Mouse (Mus musculus): ENCODE data around the gene Sema4b.
A peak's percentile ranks its signal among the peaks of the same experiment; 100 is the strongest.

The Sema4b gene

DNA sequence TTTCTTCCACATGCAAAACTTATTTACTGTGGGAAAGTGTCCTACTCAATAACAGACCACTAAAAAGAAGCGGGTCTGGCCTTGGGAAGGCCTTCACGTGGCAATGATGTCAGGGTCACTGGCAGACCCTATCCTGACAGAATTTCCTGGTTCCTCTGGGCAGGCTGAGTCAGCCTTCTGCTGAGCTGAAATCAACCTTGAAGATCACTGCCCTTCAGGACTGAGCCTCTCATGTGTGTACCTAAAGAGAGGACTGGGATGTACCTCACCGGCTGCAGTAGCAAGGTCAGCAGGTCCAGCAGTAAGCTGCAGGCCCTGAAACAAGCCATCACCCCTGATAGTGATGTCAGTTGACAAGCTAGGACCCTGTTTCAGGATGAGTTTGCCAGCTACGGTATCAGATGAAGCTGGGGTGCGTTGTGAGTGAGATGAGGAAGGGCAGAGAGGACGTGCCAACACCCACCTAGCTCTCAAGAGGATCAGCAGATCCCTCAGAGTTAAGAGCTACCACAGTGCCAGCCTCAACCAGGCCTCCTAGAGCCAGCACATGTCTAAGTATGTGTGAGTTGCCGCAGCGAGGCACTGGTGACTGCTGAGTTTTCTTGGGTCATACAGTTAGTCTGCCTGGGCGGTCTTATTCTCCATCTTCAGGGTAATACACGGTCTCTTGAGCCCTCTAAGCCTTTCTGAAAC, 8.5 kb upstream of the Sema4b start:
- DNase-seq = no peak

DNA sequence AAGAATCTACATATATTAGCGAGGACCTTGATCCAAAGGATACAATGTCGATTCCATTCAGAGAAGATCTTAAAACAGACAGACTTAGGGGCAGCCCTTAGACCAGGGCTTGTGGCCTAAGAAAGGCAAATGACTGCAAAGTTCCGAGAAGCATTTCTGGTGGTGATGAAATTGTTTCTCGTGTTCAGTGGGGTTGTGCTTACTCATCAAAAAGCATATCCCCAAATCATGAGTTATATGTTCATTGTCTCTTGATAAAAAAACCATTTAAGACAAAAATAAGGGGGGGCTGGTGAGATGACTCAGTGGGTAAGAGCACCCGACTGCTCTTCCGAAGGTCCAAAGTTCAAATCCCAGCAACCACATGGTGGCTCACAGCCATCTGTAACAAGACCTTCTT, 7.3 kb upstream of the Sema4b start:
- no peak for DNase-seq

DNA sequence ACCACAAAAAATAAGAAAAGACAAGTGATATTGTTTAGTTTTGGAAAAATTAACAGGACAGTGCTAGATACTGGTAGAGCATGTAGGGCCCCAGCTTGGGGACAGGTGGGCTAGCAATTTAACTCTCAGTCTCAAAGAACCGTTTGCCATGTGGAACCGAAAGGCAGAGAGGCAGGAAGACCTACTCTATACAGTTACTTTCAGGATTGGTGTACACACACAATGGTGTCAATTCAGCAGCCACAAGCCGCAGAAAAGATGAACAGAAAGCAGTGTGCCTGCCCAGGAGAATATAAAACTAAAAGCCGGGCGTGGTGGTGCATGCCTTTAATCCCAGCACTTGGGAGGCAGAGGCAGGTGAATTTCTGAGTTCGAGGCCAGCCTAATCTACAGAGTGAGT, 6.9 kb upstream of the Sema4b start:
- DNase-seq = no peak

DNA sequence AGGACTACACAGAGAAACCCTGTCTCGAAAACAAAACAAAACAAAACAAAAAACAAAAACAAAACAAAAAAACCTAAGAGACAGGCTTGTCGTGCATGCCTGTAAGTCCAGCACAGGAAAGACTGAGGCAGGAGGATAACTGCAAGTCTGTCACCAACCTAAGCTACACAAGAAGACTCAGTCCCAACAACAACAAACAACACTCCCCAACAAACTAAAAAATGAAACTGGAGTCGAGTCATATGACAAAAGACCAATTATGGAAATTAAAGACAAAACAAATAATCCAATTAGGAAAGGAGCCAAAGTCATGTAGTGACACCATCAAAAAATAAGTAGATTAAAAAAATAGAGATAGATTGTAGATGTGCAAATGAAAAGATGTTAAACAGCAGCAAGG, 6.4 kb upstream of the Sema4b start:
- DNase-seq = no peak

DNA sequence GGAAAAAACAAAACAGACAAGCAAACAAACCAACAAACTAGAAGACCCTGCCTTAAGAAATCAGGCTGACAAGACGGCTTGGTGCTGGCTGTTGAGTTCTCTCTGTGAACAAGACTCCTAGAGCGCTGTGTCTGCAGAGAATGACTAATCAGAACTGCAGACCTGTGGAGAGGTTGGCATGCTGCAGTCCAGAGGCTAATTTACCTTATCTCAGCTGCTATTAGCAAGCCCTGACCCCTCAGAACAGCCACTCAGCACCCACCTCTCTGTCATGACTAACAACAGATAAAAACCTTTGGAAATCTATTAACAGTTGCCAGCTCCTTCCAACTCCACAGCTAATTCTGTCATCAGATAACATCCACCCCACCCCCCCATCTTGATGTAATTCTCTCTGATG, 5.6 kb upstream of the Sema4b start:
- DNase-seq = no peak

DNA sequence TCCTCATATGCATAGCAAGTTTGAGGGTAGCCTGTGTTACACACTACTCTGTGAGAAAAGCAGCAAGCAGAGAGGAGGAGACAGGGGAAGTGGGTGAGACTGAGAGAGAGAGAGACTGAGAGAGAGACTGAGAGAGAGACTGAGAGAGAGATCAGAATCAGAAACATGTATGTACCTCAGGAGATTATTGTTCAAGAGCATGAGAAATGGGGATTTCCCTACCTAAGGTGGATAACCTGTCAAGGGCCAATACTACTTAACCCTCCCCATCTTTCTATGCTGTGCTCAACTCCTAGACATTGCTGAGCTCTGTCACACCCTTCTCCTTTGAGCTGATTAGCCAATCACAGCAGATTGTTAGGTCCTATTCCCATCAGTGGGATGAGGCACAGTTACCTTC, 4.5 kb upstream of the Sema4b start:
- DNase-seq = no peak

DNA sequence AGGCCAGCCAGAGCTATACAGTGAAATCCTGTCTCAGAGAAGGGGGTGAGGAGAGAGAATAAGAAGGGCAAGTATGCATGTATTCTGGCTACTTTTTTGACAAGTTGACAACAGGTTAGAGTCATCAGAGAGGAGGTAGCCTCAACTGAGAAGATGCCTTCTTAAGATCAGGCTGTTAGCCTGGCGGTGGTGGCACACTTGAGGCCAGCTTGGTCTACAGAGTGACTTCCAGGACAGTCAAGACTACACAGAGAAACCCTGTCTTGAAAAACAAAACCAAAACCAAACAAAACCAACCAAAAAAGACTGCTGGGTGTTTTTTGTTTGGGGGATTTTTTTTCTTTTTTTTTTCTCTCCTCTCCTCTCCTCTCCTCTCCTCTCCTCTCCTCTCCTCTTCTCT, 3.2 kb upstream of the Sema4b start:
- no peak for DNase-seq

DNA sequence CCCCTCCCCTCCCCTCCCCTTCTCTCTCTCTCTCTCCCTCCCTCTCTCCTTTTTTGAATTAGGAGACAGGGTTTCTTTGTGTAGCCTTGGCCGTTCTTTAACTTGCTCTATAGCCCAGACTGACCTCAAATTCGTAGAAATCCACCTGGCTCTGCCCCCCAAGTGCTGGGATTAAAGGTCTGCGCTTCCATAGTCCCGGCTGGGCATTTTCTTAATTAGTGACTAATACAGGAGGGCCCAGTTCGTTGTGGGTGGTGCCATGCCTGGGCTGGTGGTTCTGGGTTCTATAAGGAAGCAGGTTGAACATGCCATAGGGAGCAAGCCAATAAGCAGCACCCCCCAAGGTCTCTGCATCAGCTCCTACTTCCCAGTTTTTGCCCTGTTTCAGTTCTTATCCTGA, 2.7 kb upstream of the Sema4b start:
- no peak for DNase-seq

DNA sequence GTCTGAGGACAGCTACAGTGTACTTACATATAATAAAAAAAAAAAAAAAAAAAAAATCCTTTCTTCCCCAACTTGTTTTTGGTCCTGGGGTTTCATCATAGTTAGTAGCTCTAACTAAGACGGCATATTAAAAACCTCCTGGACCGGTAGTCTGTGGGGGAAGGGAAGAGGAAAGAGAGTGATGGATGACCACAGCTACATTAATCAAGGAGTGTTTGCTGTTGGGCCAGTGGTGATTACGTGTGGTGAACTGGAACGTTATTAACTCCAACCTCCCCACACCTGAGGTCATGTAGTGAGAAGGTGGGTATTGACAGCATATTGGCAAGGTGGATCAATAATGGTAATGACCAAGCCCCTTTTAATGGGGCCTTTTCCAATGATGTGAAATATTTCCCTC, 2.1 kb upstream of the Sema4b start:
- no peak for DNase-seq

DNA sequence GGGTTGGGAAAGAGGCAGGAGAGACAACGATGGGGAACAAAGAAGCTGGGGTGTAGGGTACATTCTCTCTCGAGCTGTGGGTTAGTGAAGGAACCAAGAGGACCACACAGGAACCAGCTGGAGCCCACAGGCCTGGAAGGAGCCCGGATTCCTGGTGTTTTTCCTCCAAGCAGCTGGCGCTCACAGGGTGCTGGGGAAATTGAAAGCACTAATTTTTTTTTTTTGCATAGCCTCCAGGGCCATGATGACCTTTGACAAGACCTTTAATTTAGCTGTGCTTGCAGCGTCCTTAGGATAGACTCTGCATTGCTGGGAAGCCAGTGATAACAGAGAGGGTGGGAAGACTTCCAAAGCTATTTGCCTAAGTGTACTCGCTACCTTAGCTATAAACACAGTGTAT, 1.7 kb upstream of the Sema4b start:
- no peak for DNase-seq

DNA sequence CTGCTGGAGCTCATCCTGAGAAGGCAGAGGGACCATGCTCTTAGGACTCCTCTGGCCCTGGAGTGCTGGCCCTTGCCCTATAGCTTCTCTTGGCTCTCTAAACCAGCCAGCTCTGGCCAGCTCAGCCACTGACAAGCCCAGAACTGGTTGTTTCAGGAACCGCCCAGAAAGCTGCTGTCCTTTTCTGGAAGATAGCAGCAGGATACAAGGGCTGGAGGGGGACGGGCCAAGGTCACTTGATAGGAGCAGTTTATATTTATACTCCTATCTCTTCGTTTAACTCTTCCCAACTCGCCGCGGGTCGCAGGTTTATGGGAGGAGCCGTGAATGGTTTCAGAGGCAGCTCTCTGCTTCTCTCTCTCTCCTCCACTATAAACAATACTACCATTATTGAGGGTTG, 620 bp upstream of the Sema4b start:
- no peak for DNase-seq

DNA sequence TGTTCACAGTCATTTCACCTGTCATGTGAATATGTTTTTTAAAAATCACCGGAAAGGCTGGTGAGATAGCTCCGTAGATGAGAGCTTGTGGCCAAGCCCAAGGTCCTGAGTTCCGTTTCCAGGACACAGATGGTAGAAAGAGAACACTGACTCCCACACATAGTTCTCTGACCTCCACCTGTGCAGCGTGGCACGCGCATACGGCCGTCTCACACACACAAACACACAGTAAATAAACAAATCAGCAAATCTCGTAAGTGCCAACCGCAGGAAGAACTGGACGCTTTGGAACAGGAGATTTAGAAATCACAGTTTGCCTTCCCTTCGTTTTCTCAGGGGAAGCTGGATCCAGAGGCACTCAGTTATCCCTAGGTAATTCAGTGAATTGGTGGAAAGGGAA, 860 bp downstream of the Sema4b start:
- no peak for DNase-seq

DNA sequence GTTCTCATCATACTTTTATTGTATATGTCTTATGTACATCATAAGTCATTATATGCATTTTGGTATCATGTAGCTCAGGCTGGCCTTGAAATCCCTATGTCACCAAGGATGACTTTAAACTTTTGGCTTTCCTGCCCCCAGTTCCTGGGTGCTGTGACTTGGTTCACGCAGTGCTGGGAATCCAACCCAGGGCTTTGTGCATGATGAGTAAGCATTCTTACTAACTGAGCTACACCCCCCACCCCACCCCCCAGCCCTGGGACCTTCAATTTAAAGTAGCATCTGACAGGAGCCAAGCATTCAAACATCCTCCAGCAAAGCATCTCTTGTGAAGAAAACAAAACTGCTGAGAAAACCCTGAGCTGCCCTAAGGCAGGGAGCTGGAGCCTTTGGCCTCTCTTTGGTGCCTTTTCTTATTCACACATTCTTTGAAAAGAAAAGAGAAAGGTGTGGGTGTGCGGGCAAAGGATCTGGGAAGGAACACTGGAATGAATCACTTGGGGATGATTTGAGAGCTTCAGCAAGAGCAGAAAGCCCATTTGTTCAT, 2.0 kb downstream of the Sema4b start:
- no peak for DNase-seq

DNA sequence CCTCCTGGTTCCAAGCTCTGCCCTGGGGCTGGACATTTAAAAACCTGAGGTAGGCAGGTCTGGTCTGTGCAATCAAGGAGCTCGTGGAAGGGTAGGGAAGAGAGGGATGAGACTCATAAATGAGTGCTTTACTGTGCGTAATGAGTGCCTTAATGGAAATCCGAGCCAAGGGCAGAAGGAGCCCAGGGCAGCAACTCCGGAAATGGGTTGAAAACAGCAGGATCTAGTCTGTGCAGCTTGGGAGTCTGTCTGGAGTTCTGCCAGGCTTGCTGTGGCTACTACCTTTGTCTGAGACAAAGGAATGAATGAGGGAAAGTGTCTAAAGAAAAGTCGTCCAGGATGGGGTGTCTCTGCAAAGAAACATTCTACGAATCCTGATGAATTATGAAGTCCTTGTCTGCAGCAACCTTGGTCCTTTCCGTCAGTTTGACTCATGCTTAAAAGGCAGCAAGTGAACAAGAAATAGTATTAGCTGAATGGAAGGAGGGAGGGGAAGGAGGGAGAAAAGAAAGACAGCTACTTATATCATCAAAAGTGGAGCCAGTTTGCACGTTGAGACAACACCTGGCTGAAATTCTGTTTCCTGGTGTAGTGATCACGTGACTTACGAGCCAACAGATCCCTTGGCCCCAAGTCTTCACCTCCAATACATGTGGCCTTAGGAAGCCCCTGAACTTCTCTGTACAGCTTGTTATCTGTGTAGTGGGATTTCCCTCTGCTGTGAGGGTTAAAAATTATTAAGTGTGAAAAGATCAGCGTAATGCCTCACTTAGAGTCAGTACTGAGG, 2.7 kb downstream of the Sema4b start:
- no peak for DNase-seq

DNA sequence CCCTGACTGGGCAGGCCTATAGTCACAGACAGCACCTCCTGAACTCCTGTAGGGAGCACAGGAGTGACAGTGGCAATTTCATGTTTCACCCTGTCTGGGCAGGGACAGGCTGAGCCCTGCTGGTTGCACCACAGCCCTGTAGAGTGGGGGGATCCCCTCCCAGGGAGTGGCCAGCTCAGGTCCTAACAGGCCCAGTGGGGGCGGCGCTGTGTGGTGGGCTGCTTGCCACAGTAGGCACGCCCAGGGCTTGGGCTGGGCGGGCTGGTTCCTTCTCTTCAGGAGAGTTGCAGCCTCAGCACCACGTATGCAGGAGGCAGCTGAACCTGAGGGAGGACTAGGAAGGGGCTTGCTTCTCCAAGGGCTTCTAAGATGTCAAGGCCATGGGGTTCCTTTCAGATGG, 4.8 kb downstream of the Sema4b start:
- no peak for DNase-seq

DNA sequence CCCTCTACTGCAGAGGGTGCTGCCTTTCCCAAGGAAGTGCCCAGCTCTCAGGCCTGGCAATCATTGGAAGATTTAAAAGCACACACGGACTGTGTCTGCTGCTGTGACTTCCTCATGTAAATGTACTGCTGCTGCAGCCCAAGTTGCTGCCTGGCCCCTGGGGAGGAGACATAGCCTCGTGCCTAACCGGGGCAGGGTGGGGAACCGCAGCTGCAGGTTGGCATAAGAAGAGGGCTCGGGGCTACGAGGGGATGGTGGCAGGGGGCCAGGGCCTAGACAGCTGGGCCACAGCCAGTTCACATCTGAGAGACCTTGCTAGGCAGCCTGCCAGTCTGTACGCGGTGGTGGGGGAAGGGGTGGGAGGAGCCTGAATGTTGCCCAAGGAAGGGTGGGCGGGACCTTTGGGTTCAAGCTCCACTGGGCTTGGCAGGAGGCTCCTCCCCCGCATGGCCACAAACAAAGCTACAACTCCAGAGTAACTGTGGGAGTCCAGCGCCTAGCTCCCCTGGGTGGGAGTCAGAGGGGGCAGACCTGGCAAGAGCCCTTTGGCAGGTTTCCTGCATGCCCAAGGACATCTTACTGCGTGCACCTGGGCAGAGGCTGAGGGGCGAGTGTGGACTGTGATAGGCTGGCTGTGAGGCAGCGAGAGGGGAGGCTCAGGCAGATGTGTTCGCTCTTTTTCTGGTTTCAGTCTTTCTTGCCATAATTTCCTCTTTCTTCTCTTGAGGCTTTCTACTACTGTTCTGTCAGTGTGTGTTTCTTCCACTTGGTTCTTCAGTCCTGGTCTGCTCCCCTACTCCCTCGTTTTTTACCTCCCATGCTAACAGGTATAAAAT, 5.8 kb downstream of the Sema4b start:
- DNase-seq = no peak

DNA sequence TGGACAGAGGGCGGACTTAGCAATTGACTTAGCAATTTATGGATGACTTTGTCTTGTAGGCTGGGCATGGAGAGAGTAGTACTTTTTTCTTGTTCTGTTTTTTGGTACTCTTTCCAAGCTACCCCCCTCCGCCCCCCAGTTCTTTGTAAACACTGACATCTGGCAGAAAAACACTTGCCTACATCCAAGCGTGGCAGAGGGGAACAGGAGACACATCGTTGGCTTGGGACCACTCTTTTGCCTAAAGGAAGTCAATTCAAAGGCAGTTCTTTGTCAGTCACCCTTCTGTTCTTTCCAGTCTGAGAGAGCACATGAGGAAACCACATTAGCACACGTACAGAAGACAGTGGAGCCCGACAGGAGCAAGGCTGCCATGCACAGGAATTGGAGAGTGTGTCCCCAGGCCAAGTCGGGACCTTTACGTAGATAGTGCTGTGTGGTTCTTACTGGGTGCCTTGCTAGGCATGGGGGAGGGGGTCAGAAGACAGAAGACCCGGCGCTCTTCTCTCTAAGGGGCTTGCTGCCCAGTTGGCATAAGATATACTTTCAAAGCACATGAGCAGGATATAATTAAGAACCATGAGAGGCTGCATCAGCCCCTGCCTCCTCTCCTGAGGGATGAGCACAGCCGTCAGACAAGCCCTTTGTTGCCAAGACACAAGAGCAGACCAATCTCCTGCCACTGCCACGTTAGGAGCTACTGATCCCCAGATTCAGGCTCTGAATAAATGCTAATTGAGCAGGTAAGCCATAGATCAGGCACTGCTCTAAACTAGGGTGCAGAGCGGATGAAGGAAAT, 7.5 kb downstream of the Sema4b start:
- no peak for DNase-seq

DNA sequence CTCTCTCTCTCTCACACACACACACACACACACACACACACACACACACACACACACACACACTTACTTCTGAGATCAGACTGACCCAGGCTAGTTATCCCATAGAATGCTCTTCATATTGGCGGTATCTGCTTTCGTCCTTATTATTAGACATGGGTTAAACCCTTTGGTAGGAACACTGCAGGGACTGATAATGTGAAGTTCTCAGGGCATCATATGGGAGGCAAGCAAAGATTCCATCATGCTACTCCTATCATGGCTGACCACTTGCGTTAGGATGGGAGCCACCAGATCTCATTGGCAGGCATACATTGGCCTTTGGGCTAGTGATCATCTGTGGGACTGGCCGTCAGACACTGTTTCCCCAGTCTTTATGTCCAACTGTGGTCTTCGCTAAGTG, 8.5 kb downstream of the Sema4b start:
- DNase-seq = no peak

DNA sequence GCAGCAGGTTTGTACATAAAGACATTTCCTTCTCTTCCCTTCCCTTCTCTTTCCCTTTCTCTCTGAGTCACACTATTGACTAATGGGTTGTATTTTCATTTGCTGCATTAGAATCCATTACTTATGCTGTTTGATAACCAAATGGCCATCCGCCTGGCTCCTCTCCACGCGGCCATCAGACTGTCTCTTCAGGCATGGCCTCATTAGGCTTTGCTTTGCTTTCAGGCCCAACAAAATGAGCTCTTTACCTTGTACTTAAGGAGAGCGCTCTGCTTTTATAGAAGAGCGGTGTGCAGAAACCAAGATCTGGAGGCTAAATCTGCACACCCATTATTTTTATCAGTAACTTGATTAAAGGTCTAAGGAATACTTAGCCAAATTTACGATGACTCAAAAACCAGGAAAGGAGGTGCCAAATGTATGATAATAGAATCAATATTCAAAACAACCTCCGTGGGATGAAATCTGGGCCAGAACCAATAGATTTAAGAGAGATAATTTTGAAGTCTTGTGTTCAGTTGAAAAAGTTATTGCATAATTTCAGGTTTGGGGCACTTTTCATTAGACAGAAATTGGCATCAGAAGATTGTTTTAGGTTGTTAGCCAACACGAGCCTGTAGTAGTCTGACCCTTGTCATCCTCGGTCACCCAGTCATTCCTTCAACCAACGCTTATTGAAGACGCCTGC, 9.1 kb downstream of the Sema4b start:
- no peak for DNase-seq

DNA sequence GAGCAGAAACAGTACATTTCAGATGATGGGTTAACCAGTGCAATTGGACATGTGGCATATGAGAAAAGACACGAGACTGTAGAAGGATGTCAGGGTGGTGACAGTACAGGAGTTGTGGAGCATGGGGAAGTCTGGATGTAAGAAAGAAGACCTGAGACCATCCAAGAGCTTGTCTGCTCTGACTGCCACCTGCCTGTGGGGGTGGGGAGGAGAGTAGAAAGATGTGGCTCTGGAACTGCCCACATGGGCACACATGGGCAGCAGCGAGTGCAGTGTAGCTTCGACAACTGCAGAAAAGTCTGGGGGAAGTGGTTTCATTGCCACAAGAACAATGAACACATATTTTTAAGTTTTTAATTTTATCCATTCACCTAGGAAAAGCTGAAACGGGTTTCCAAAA, 10.7 kb downstream of the Sema4b start:
- DNase-seq = no peak

DNA sequence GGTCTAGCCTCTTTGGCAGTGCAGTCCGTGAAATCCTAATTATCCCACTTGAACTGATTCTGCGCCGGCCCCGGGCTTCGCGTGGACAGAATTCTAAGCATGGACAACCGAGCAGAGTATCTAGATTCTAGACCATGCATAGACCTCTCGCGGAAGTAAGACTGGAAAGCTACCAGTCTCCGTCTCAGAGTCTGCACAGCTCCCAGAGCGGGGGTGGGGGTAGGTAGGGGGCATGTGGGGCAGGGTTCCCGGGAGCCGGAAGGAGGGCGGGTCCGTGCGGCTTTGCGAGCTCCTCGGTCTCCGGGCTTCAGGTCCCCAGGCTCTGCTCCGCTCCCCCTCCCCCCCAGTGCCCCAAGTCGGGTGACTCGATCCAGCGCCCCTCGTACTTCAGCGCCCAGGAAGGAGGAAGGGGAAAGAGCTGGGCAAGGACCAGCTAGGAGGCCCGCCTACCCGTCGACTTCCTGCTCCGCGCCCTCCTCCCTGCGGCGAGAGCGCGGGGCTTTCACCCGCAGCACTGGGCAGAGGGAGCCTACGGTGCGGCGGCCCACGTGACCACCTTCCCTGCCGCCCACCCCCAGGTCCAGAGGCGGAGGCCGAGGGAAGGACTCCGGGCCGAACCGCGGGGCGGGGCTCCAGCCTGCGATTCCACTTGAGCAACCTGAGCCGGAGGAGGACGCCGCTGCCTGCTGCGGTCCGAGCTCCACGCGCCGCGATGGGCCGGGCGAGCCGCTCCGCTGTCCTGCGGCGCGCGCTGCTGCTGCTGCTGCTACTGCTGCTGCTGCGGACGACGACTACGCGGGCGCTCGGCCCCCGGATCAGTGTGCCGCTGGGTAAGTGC, 11.5 kb downstream of the Sema4b start:
- DNase-seq = peak; percentile 78

All from cerebellum, adult 11-12 months (tissue).